Mouse (Mus musculus): Measurements from ENCODE around the gene Zbtb8os. TPM values are rescaled to one million over a fixed set of nuclear protein-coding genes. Genes with fewer than 3 reads are reported as not detected.

Zbtb8os gene
- polyA plus RNA-seq, 1 experiment: 62.2 TPM

DNA sequence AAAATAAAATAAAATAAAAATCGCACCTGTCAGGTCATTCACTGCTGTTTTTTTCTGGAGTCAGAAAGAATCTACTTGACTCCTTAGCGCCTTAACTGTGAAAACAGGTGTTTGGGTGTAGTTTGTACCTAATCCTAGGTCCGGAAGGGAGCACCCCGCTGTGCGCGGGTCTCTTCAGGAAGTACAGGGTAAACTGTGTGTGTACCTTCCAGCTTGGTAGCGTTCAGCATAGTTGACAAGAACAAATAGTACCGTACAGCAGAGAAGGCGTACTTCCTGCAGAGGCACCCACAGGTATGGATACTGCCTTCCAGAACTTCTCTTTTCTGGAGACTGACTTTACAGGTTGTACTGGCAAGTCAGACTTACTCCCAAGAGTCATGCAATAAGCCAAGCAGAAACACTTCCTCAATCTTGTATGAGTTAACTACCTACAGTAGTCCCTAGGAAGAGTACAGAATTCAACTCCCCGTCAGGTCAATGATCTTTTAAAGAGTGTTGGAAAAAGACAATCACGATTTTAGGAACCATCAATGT, 38.8 kb downstream of the Zbtb8os start:
- Histone ChIP-seq H3K4me3 (replicated peaks; ENCODE audit: control insufficient read depth, low read depth, low read length) (no peak overlapping the region), H3K27ac (ENCODE audit: control insufficient read depth, insufficient read depth, low read depth, low read length, poor library complexity) (no peak overlapping the region), H3K4me1 (ENCODE audit: control insufficient read depth, insufficient read depth, low read length) (peaks cover 3% of the 10 kb centered on the region)
- TF ChIP-seq CTCF (IDR thresholded peaks at IDR 0.05; ENCODE audit: control insufficient read depth, insufficient read depth, low read length) (no peak), POLR2A (IDR thresholded peaks at IDR 0.05; ENCODE audit: borderline replicate concordance, control insufficient read depth, low read depth, low read length) (no peak)
- WGBS: 31% methylated on average over 11 of the region's 11 CpGs

GRCm38 (mm10) chr4:129375000-129375399, 39.5 kb downstream of the Zbtb8os start:
- 86% methylated on average over 6 of the region's 6 CpGs for WGBS
- TF ChIP-seq POLR2A (IDR thresholded peaks at IDR 0.05; ENCODE audit: borderline replicate concordance, control insufficient read depth, low read depth, low read length): no peak
- no peak for TF ChIP-seq CTCF (IDR thresholded peaks at IDR 0.05; ENCODE audit: control insufficient read depth, insufficient read depth, low read length)
- Histone ChIP-seq H3K4me3 (replicated peaks; ENCODE audit: control insufficient read depth, low read depth, low read length) (no peak overlapping the region), H3K4me1 (ENCODE audit: control insufficient read depth, insufficient read depth, low read length) (peaks cover 3% of the 10 kb centered on the region), H3K27ac (ENCODE audit: control insufficient read depth, insufficient read depth, low read depth, low read length, poor library complexity) (no peak overlapping the region)

GRCm38 (mm10) chr4:129375821-129376220, 40.3 kb downstream of the Zbtb8os start:
- H3K27ac ChIP-seq (ENCODE audit: control insufficient read depth, insufficient read depth, low read depth, low read length, poor library complexity): no peak overlapping the region
- 55% methylated on average over 5 of the region's 5 CpGs for WGBS
- H3K4me3 ChIP-seq (replicated peaks; ENCODE audit: control insufficient read depth, low read depth, low read length): no peak overlapping the region
- no peak for TF ChIP-seq POLR2A (IDR thresholded peaks at IDR 0.05; ENCODE audit: borderline replicate concordance, control insufficient read depth, low read depth, low read length)
- TF ChIP-seq CTCF (IDR thresholded peaks at IDR 0.05; ENCODE audit: control insufficient read depth, insufficient read depth, low read length): no peak
- H3K4me1 ChIP-seq (ENCODE audit: control insufficient read depth, insufficient read depth, low read length): peaks cover 3% of the 10 kb centered on the region

GRCm38 (mm10) chr4:129376961-129377545, 41.6 kb downstream of the Zbtb8os start:
- peak overlapping the region; percentile 93 for H3K4me3 ChIP-seq (replicated peaks; ENCODE audit: control insufficient read depth, low read depth, low read length)
- peak; percentile 3; the same call in 1 of the 2 replicates for TF ChIP-seq CTCF (IDR thresholded peaks at IDR 0.05; ENCODE audit: control insufficient read depth, insufficient read depth, low read length)
- no peak; the same call in 1 of the 2 replicates for TF ChIP-seq POLR2A (IDR thresholded peaks at IDR 0.05; ENCODE audit: borderline replicate concordance, control insufficient read depth, low read depth, low read length)
- peak overlapping the region; percentile 58 for H3K27ac ChIP-seq (ENCODE audit: control insufficient read depth, insufficient read depth, low read depth, low read length, poor library complexity)
- peaks cover 3% of the 10 kb centered on the region for H3K4me1 ChIP-seq (ENCODE audit: control insufficient read depth, insufficient read depth, low read length)
- 2% methylated on average over 67 of the region's 68 CpGs for WGBS

- Histone ChIP-seq H3K4me1 (ENCODE audit: control insufficient read depth, insufficient read depth, low read length) (peaks cover 3% of the 10 kb centered on the region), H3K4me3 (replicated peaks; ENCODE audit: control insufficient read depth, low read depth, low read length) (peak within 1 kb of the TSS; percentile 93), H3K27ac (ENCODE audit: control insufficient read depth, insufficient read depth, low read depth, low read length, poor library complexity) (peak within 1 kb of the TSS; percentile 58)
- TF ChIP-seq CTCF (IDR thresholded peaks at IDR 0.05; ENCODE audit: control insufficient read depth, insufficient read depth, low read length): no peak
- 0 out of 2 replicates have a peak, but pooled peaks have one; percentile 25 for TF ChIP-seq POLR2A (IDR thresholded peaks at IDR 0.05; ENCODE audit: borderline replicate concordance, control insufficient read depth, low read depth, low read length)
- WGBS: 2% methylated on average over 63 of the region's 65 CpGs
Measured at GRCm38 (mm10) chr4:129377601-129378390, 42.3 kb downstream of the Zbtb8os start, which contains the start of gene Zbtb8a. TSS of gene Zbtb8a (minus strand) at chr4:129378116.

DNA sequence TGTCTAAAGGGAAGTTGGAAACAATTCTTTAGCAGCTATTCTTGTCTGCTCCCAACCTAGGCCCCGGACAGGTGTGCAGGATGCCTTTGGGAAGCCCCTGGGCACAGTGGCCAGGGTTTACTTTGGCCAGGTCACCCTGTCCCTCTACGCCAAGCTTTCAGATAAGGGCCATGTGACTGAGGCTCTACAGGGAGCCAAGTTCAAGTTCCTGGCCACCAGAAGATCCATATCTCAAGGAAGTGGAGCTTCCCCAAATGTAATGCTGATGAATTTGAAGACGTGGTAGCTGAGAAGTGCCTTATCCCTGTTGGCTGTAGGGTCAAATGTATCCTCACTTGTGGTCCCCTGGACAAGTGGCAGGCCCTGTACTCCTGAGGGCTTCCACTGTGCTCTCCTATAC, 44.3 kb downstream of the Zbtb8os start:
- no peak overlapping the region for H3K27ac ChIP-seq (ENCODE audit: control insufficient read depth, insufficient read depth, low read depth, low read length, poor library complexity)
- 44% methylated on average over 3 of the region's 3 CpGs for WGBS
- H3K4me1 ChIP-seq (ENCODE audit: control insufficient read depth, insufficient read depth, low read length): no peaks in the 10 kb centered on the region
- TF ChIP-seq POLR2A (IDR thresholded peaks at IDR 0.05; ENCODE audit: borderline replicate concordance, control insufficient read depth, low read depth, low read length) (no peak), CTCF (IDR thresholded peaks at IDR 0.05; ENCODE audit: control insufficient read depth, insufficient read depth, low read length) (no peak)
- H3K4me3 ChIP-seq (replicated peaks; ENCODE audit: control insufficient read depth, low read depth, low read length): no peak overlapping the region

GRCm38 (mm10) chr4:129381148-129381547, 45.7 kb downstream of the Zbtb8os start:
- Histone ChIP-seq H3K4me1 (ENCODE audit: control insufficient read depth, insufficient read depth, low read length) (no peaks in the 10 kb centered on the region; the same call in 1 of the 2 replicates), H3K27ac (ENCODE audit: control insufficient read depth, insufficient read depth, low read depth, low read length, poor library complexity) (no peak overlapping the region), H3K4me3 (replicated peaks; ENCODE audit: control insufficient read depth, low read depth, low read length) (no peak overlapping the region)
- 81% methylated on average over 8 of the region's 8 CpGs for WGBS
- TF ChIP-seq CTCF (IDR thresholded peaks at IDR 0.05; ENCODE audit: control insufficient read depth, insufficient read depth, low read length): no peak

DNA sequence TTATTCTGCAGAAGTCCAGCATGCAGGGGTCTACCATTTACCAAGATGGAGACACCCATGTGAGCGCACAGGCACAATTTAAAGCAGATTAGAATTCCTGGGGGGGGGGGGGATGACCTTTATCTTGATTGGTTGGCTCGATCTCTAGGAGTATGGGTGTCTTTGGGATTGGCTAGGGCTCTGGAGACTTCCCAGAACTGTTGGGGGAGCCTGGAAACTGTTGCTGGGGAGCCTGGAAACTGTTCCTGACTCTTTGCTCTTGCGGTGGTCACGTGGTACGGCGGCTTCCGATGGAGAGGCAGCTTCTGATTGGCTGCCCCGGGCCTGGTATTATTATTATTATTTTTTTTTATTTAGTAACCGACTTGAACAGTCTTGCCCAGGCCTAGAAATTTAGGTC, 46.5 kb downstream of the Zbtb8os start:
- H3K4me3 ChIP-seq (replicated peaks; ENCODE audit: control insufficient read depth, low read depth, low read length): no peak overlapping the region
- no peak overlapping the region for H3K27ac ChIP-seq (ENCODE audit: control insufficient read depth, insufficient read depth, low read depth, low read length, poor library complexity)
- no peak for TF ChIP-seq POLR2A (IDR thresholded peaks at IDR 0.05; ENCODE audit: borderline replicate concordance, control insufficient read depth, low read depth, low read length)
- WGBS: 86% methylated on average over 9 of the region's 9 CpGs
- H3K4me1 ChIP-seq (ENCODE audit: control insufficient read depth, insufficient read depth, low read length): no peaks in the 10 kb centered on the region; the same call in 1 of the 2 replicates
